Mouse (Mus musculus) cerebellum, adult 8-10 months (tissue): ENCODE data around the gene Hgd.
A peak's percentile ranks its signal among the peaks of the same experiment; 100 is the strongest.

Experiments
- DNase-seq: peaks from one replicate; pipeline ENCODE4 v3.0.0; 2022

Hgd gene

GRCm38 (mm10) chr16:37583306-37583705 is 3.4 kb downstream of the Hgd start:
- no peak for DNase-seq

DNA sequence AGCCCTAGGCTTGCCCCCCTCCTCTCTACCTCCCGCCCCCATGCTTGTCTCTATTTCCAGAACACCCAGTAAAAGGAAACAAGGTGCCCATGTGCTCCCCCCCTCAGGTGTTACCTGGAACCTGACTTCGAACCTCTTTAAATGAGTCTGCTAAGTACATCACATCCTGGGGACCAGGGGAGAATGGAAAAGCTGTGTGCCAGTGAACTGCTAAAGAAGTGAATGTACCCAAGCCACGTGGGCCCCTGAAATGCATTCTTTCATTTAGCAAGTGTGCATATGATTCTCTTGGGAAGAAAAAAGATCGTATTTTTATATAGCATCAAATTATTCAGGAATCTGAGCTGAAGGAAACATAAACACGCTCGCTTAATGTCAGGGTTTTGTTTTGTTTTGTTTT is 3.8 kb downstream of the Hgd start:
- no peak for DNase-seq

GRCm38 (mm10) chr16:37584218-37585035 is 4.5 kb downstream of the Hgd start:
- DNase-seq: peak; percentile 62

DNA sequence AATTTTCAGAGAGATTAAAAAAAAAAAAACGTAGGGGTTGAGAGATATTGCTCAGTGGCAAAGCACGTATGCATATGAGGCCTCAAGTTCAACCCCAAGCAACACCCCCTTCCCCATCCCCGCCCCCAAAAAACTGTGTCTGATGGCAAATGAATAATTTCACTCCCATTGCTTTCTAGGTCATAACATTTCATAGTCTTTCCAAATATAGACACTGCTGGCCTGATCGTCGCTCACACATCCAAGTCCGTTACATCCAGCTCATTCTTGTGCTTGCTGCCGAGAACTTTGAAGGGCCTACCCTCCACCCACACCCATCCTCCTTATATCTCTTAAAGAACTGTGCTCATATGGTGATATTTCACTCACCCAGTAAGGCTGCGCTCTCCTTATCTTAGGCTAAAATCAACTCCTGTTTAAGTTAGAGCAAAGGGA is 5.2 kb downstream of the Hgd start:
- no peak for DNase-seq

DNA sequence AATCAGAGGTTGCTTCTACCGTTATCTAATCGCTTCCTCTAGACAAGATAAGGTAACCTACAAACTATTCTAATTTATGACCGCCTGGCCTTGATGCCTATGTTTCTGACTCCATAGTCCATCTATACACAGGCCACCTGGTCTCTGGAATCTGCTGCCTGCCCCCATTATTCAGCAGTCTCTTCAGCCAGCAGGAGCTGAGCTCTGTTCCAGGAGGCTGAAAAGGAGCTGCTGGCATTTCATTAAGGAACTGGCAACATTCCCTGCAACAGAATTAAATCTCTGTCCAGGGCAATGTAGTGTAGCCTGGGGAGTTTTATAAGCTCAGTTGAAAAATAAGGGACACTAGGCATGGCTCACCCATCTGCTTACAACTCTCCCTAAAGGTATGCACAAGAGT is 11.0 kb downstream of the Hgd start:
- DNase-seq: peak; percentile 88

DNA sequence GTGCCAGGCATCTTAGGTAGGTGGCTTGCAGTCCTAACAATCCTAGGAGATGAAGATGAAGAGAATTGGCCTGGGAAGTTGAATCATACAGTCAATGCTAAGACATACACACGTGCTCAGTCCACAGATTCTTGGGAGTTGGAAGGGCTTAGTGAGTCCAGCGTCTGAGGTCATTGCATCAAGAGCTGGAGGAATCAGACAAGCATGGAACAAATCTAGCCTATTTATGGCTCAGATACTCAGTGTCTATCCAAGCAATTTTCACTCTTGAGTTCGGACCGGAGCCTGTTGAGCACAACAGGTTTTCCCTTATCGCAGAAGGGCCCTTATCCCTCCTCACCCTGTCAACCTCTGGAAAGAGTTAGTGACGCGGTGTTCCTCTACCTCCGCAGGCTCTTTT is 11.6 kb downstream of the Hgd start:
- DNase-seq: no peak

DNA sequence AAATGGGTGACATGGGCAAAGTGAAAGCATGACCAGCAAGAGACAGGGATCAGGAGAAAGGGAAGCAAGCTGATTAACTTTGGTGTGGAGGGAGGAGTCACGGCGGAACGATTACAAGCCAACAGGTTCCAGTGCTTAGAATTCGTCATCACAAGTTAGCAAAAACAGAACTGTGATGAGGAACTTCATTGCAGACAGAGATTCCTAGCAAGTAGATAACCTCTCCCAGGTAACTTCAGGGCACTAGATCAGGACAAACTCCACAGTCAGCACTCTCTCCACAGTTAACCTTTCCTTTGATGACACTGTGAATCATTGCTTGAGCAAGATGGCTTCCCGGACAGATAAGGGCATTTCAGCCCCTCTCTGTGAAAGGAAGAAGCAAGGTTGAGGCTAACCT is 17.5 kb downstream of the Hgd start:
- no peak for DNase-seq

- no peak for DNase-seq
Observed at GRCm38 (mm10) chr16:37598463-37598862, 18.5 kb downstream of the Hgd start.

GRCm38 (mm10) chr16:37599326-37599725 is 19.4 kb downstream of the Hgd start:
- no peak for DNase-seq

- no peak for DNase-seq
Observed at GRCm38 (mm10) chr16:37603431-37603830, 23.5 kb downstream of the Hgd start.

- no peak for DNase-seq
Observed at GRCm38 (mm10) chr16:37604243-37604642, 24.3 kb downstream of the Hgd start.

DNA sequence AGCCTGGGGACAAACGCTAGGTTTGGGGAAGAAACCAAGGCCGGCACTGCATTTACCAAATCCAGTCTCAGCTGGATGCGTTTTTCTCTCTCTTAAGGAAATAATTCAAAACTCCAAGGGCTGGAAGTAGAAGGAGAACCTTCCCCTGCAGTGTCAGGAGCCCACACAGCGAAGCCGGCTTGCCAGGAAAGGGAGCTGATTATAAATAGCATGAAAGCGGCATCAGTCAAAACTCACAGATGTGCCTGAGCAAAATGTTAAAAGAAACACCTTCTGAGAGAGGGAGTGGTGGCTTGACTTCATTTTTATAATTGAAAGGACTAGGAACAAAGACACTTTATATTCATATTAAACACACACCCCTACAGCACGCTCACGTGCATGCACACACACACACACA is 30.4 kb downstream of the Hgd start:
- no peak for DNase-seq

DNA sequence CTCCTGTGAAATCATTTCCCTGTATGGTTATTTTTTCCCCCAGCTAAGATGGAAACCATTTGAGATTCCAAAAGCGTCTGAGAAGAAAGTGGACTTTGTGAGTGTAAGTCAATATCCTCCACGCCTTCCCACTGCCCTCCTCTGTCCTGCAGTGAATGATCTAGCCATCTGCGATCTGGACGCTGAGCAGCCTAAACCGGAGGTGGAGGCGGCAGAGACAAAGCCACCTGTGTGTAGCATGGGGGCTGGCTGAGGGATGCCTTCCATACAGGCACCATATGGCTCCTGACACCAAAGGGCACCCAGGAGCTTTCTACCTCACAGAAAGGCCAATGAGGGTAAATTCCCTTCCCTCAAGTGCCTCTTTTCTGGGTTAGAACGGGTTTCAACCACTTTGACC is 31.1 kb downstream of the Hgd start:
- DNase-seq: peak; percentile 43

- peak; percentile 50 for DNase-seq
Observed at GRCm38 (mm10) chr16:37612013-37612412, 32.1 kb downstream of the Hgd start.

- DNase-seq: no peak
Observed at GRCm38 (mm10) chr16:37614540-37614939, 34.6 kb downstream of the Hgd start.

DNA sequence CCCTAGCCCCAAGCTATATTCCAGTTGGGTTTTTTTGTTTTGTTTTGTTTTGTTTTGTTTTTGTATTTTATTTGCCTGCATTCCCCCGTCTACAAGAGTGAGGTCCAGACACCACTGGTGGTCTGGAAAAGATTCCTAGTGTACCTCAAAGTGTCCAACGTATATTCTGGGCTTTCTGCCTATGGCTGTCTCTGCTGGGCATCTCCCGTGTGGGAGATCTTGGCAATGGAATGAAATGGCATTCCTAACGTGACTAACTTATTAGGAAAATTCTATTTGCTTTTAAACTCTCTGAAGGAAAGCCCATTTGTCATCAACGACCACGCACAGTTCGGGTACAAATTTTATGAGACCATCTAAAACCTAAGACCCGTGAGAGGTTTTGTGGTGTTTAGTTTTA is 35.5 kb downstream of the Hgd start:
- no peak for DNase-seq

DNA sequence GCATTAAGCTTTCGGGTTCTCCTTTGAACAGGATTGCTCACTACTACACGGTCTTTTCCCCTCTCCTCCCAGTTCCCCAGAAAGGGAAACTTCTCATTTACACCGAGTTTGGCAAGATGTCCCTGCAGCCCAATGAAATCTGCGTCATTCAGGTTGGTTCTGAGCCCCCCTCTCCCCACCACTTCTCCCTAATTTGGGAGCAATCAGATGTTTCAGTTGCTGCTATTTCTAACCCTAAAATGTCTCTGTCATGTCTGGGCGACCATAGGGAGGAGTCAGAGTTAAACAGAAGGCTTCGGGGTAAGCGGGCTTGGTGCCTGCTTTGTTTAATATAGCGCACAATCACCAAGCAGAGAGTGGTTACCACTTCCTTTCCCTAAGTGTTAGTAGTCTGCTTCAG is 36.2 kb downstream of the Hgd start:
- no peak for DNase-seq

GRCm38 (mm10) chr16:37617695-37618094 is 37.7 kb downstream of the Hgd start:
- DNase-seq: no peak

GRCm38 (mm10) chr16:37622403-37622802 is 42.5 kb downstream of the Hgd start:
- no peak for DNase-seq

DNA sequence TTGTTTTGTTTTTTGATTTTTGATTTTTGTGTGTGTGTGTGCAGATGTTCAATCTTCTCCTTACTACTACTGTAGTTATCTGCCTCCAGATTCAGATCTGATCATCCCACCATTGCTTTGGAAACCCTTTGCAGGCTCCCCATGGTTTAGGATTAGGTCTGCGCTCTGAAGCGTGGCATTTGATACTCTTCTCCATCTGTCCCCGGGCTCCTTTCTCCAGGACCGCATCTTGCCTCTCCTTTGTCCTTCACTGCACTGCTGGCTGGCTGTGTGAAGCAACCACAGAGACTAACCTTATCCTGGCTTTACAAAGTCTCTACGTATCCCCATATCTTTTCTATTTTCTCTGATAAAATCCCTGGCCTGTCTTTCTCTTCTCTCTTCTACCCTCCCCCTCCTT is 43.0 kb downstream of the Hgd start:
- DNase-seq: peak; percentile 71

DNA sequence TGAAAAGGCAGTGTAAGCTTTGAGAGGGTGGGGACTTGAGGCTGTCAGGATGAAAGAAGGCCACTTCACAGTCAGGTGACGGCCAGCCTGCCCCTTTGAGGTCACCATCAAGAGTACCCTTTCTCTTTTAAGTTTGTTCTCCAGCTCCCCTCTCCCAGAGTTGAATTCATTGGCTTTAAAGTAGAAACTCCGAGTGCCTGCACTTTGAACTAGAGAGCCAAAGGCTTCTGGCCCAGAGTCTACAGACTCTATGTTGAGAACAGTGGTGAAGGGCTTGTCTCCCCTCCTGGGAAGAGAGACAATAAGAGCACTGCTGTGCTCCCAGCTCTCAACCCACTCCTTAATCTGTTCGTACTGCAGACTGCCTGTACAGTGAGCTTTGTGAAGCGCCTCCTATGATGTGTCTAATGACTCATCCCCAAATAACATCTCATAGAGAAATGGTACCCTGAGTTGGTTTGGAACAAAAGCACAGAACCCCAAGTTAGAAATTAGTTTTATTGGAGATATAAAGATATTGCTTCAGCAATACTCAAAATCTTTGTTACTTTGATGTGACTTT is 46.5 kb downstream of the Hgd start:
- no peak for DNase-seq

DNA sequence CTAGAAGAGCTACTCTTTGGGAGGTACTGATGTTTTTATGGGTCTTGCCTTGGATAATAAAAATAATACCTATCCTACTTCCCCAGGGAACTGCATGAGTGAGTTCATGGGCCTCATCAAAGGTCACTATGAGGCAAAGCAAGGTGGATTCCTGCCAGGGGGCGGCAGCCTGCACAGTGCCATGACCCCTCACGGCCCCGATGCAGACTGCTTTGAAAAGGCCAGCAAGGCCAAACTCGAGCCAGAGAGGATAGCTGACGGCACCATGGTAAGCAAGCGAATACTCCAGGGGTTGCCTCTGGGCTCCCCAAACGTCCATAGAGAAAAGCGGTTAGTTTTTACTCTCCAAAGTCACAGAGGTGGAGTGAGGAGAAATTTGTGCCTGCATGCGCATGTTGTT is 48.4 kb downstream of the Hgd start:
- DNase-seq: no peak

GRCm38 (mm10) chr16:37629011-37629410 is 49.1 kb downstream of the Hgd start:
- no peak for DNase-seq

- DNase-seq: no peak
Observed at GRCm38 (mm10) chr16:37634578-37634977, 54.6 kb downstream of the Hgd start.

DNA sequence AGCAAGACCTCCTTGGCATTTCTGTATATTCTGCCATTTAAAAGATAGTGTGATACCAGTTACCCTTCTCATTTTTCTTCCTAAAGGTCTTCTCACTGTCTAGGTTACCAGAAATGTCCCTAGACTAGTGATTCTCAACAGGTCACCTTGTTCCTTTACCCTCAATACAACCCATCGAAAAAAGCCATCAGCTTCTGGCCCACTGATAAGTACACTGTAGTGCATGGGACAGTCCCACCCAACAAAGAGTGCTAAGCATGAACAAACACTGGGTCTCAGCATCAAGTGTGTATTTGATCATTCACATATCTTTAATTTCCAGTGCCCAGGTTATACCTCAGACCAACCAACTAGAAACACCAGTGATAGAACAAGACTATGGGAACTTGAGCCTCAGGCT is 55.1 kb downstream of the Hgd start:
- DNase-seq: no peak
